Mouse (Mus musculus): ENCODE data around the gene Ctdnep1. TPM values are rescaled to one million over a fixed set of nuclear protein-coding genes. Genes with fewer than 3 reads are reported as not detected.

Gene Ctdnep1
- total RNA-seq (2023; ENCODE audit: inconsistent age), result 103 to 123 TPM (median 108 TPM) in 4 replicates

DNA sequence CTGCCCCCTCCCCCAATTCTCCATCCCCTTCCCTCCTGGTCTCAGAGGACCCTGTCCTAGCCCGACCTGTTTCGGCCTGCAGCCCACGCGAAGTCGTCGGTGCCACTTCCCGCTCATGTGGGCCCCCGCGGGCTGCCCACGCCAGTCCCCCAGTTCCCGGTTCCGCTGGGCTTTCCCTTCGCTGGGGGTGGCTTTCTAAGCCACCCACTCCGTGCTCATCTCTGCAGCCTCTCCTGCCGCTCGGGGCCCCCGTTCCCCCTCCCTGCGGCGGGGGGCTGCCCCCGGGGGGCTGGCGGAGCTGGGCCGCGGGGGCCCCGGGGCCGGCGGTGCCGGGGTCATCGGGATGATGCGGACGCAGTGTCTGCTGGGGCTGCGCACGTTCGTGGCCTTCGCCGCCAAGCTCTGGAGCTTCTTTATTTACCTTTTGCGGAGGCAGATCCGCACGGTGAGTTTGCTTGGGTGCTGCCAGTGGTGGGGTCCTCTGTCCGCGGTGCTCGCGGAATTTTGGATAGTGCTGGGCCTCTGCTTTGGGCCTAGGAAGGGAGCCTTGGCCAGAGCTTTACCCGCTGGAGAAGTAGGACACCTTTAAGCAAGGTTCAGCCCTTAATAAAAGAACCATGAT, at the start of gene Ctdnep1:
Gene Ctdnep1, plus strand, starts transcription at position 16 of the 622 bp plus-strand sequence.

DNA sequence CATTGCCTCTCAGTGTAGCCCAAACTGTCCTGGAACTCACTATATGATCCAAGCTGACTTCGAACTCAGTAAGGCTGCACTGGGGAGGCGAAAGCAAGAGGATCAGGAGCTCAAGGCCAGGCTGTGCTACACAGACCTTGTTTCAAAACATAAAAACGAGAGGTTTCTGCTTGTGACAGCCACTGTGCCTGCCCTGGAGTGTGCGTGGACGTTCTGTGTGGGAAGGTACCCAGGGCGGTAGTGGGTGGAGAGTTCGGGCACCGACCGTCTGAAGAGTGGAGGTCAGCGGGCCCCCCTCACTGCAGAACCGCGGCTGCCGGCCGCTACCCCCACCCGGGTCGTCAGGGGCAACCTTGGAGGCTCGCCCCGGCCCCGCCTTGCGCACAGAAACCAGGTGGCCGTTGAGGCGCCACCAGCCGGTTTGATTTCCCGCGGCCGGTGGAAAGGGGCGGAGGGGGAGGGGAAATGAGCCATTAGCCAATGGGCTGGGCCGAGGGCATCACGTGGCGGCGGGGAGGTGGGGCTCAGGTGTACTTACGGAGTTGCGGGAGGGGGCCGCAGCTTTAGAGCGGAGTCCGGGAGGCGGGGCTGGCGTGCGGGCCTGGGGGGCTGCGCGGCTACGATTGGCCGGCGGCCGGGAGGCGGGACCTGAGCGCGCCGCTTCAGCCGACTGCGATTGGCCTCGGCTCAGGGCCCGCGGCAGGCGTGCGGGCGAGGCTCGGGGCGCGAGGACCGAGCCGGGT, 45.6 kb upstream of the Ctdnep1 start, which contains the start of gene Ybx2:
Gene Ybx2, plus strand, starts transcription at position 660 of the 743 bp plus-strand sequence.

DNA sequence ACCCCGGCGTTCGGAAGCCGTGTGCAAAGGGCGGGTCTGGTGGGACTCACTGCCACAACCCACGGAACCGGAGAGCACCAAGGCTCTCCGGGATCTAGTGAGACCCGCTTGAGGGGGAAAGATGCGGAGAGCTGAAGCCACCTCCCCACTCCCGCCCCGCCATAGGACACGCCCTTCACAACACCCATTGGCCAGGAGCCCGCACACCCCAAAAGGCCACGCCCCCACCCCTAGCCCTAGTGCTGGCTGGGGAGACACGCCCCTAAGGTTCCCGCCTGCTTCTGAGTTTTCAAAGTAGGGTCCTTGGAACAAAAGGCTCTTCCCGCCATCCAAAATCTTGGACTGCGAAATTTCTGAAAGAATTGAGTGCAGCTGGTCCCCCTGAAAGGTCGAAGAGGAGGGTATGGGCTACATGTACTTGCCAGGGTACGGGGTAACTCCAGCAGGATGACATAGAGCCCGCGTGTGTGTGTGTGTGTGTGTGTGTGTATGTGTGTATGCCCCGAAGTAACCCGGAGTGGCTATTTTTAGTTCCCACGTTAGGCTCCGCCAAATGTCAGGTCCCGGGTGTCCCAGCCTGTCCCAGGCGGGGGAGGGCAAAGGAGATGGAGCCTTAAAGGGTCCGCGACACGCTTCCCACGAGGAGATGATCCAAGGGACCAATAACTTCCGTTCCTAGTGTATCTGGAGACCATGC, 32.7 kb upstream of the Ctdnep1 start, which contains the start of gene Slc2a4:
Gene Slc2a4, minus strand, starts transcription at position 123 of the 697 bp plus-strand sequence.

GRCm38 (mm10) chr11:69964650-69965270, 16.2 kb upstream of the Ctdnep1 start, which contains the start of gene Cldn7:
Cldn7 (plus strand) TSS chr11:69964779.

DNA sequence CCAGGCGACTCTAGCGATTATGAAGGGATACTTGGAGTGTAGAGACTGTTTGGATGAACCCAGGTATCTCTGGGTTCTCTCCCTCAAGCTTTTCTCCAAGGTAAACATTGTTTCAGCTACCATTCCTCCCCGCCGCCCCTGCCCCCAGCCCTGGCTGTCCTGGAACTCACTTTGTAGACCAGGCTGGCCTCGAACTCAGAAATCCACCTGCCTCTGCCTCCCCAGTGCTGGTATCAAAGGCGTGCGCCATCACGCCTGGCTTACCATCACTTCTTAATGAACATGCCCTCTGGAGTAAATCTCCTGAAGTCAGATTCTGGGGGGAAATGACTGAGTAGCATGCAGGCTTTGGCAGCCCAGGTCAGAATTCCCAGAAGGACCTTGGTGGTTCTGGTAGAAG, 1.3 kb downstream of the Ctdnep1 start, which contains the start of gene Elp5:
Gene Elp5, minus strand, starts transcription at position 293 of the 400 bp plus-strand sequence.

GRCm38 (mm10) chr11:69990850-69991691, 10.1 kb downstream of the Ctdnep1 start, which contains the start of gene Gabarap:
Gabarap (plus strand) TSS chr11:69991143.

DNA sequence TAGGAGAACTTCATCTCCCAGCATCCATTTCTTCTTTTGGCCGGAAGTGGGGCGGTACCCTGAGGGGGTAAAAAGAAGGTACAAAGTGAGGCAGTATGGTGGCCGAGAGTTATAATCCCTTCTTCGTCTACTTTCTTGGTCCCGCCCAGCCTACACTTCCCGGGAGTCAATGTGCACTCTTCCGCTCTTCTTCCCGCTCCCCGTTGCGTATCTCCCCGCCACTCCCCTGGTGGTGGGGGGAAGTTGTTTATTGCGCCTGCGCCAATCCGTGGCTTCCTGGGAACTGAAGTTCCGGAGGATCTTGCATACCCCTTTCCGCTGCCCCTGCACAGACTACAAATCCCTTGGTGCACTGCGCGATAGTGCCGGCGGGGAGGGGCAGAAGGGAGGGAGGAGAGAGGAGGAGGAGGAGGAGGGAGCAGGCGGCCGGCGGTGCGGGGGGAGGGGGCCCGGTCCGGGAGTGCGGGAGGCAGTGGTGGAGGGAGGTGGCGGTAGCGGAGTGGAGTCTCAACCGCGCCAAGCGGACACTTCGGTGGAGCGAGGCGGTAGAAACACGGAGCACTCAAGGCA, 14.5 kb downstream of the Ctdnep1 start, which contains the start of gene Phf23:
Gene Phf23, plus strand, starts transcription at position 387 of the 570 bp plus-strand sequence.

GRCm38 (mm10) chr11:70000396-70000898, 19.5 kb downstream of the Ctdnep1 start, which contains the start of gene Dvl2:
Dvl2 (plus strand) TSS chr11:70000595.

GRCm38 (mm10) chr11:70014880-70015558, 34.1 kb downstream of the Ctdnep1 start, which contains the start of gene Acadvl:
Acadvl (minus strand) TSS chr11:70015411.

GRCm38 (mm10) chr11:70016669-70017068, 35.7 kb downstream of the Ctdnep1 start, which contains the start of gene Dlg4:
Dlg4 (plus strand) TSS chr11:70016942.

Other genes starting within 250 kb of the Ctdnep1 start
- gene Polr2a, start 222.5 kb upstream of the Ctdnep1 start, total RNA-seq (2023; ENCODE audit: inconsistent age), result 231 to 244 TPM (median 242 TPM) in 4 replicates
- not detected in 4 replicates for gene Slc35g3, start 219.2 kb upstream of the Ctdnep1 start, total RNA-seq (2023; ENCODE audit: inconsistent age)
- gene Zbtb4, start 215.2 kb upstream of the Ctdnep1 start, total RNA-seq (2023; ENCODE audit: inconsistent age), result 52.3 to 57.6 TPM (median 54.5 TPM) in 4 replicates
- gene Chrnb1, start 185.2 kb upstream of the Ctdnep1 start, total RNA-seq (2023; ENCODE audit: inconsistent age), result 8.3 to 11.3 TPM (median 10.1 TPM) in 4 replicates
- 0.16 to 0.27 TPM in 2 of 4 replicates, not detected in the others for gene Fgf11, start 179.3 kb upstream of the Ctdnep1 start, total RNA-seq (2023; ENCODE audit: inconsistent age)
- not detected in 4 replicates for gene Tmem102, start 175.5 kb upstream of the Ctdnep1 start, total RNA-seq (2023; ENCODE audit: inconsistent age)
- not detected in 4 replicates for gene Gm39566, start 165.9 kb upstream of the Ctdnep1 start, total RNA-seq (2023; ENCODE audit: inconsistent age)
- gene Spem2, start 162.7 kb upstream of the Ctdnep1 start, total RNA-seq (2023; ENCODE audit: inconsistent age), result not detected in 4 replicates
- not detected in 4 replicates for gene Spem1, start 159.0 kb upstream of the Ctdnep1 start, total RNA-seq (2023; ENCODE audit: inconsistent age)
- gene Nlgn2, start 143.4 kb upstream of the Ctdnep1 start, total RNA-seq (2023; ENCODE audit: inconsistent age), result 0.24 to 1.3 TPM (median 0.59 TPM) in 4 replicates
- 30.9 to 38.6 TPM (median 37.0 TPM) in 4 replicates for gene Tmem256, start 142.6 kb upstream of the Ctdnep1 start, total RNA-seq (2023; ENCODE audit: inconsistent age)
- gene Plscr3, start 134.8 kb upstream of the Ctdnep1 start, total RNA-seq (2023; ENCODE audit: inconsistent age), result 9.8 to 13.0 TPM (median 11.5 TPM) in 4 replicates
- gene Tnk1, start 122.4 kb upstream of the Ctdnep1 start, total RNA-seq (2023; ENCODE audit: inconsistent age), result not detected in 4 replicates
- gene Tmem95, start 103.1 kb upstream of the Ctdnep1 start, total RNA-seq (2023; ENCODE audit: inconsistent age), result not detected in 4 replicates
- gene Kctd11, start 99.8 kb upstream of the Ctdnep1 start, total RNA-seq (2023; ENCODE audit: inconsistent age), result 1.8 to 2.3 TPM (median 2.0 TPM) in 4 replicates
- 477 to 556 TPM (median 497 TPM) in 4 replicates for gene Acap1, start 85.6 kb upstream of the Ctdnep1 start, total RNA-seq (2023; ENCODE audit: inconsistent age)
- gene 2810408A11Rik, start 80.2 kb upstream of the Ctdnep1 start, total RNA-seq (2023; ENCODE audit: inconsistent age), result 2.1 to 2.7 TPM (median 2.3 TPM) in 4 replicates
- 55.7 to 74.4 TPM (median 62.8 TPM) in 4 replicates for gene Neurl4, start 80.1 kb upstream of the Ctdnep1 start, total RNA-seq (2023; ENCODE audit: inconsistent age)
- 138 to 159 TPM (median 142 TPM) in 4 replicates for gene Gps2, start 67.3 kb upstream of the Ctdnep1 start, total RNA-seq (2023; ENCODE audit: inconsistent age)
- 362 to 387 TPM (median 377 TPM) in 4 replicates for gene Eif5a, start 59.2 kb upstream of the Ctdnep1 start, total RNA-seq (2023; ENCODE audit: inconsistent age)
- not detected in 4 replicates for gene Ybx2, start 45.4 kb upstream of the Ctdnep1 start, total RNA-seq (2023; ENCODE audit: inconsistent age)
- not detected in 4 replicates for gene Slc2a4, start 33.0 kb upstream of the Ctdnep1 start, total RNA-seq (2023; ENCODE audit: inconsistent age)
- gene Cldn7, start 16.4 kb upstream of the Ctdnep1 start, total RNA-seq (2023; ENCODE audit: inconsistent age), result not detected in 4 replicates
- 34.4 to 62.8 TPM (median 46.7 TPM) in 4 replicates for gene Elp5, start 1.4 kb downstream of the Ctdnep1 start, total RNA-seq (2023; ENCODE audit: inconsistent age)
- 311 to 355 TPM (median 331 TPM) in 4 replicates for gene Gabarap, start 10.0 kb downstream of the Ctdnep1 start, total RNA-seq (2023; ENCODE audit: inconsistent age)
- 52.7 to 62.9 TPM (median 56.6 TPM) in 4 replicates for gene Phf23, start 14.6 kb downstream of the Ctdnep1 start, total RNA-seq (2023; ENCODE audit: inconsistent age)
- gene Dvl2, start 19.4 kb downstream of the Ctdnep1 start, total RNA-seq (2023; ENCODE audit: inconsistent age), result 48.4 to 53.5 TPM (median 51.0 TPM) in 4 replicates
- 53.0 to 60.7 TPM (median 59.3 TPM) in 4 replicates for gene Acadvl, start 34.3 kb downstream of the Ctdnep1 start, total RNA-seq (2023; ENCODE audit: inconsistent age)
- gene Dlg4, start 35.8 kb downstream of the Ctdnep1 start, total RNA-seq (2023; ENCODE audit: inconsistent age), result 3.5 to 5.4 TPM (median 4.2 TPM) in 4 replicates
- gene Asgr1, start 72.9 kb downstream of the Ctdnep1 start, total RNA-seq (2023; ENCODE audit: inconsistent age), result not detected in 4 replicates
- gene Asgr2, start 111.5 kb downstream of the Ctdnep1 start, total RNA-seq (2023; ENCODE audit: inconsistent age), result not detected in 4 replicates
- not detected in 4 replicates for gene Mgl2, start 149.2 kb downstream of the Ctdnep1 start, total RNA-seq (2023; ENCODE audit: inconsistent age)
- gene Clec10a, start 175.0 kb downstream of the Ctdnep1 start, total RNA-seq (2023; ENCODE audit: inconsistent age), result 0.57 TPM in 1 of 4 replicates, not detected in the others
- gene Slc16a11, start 231.6 kb downstream of the Ctdnep1 start, total RNA-seq (2023; ENCODE audit: inconsistent age), result not detected in 4 replicates
- gene Slc16a13, start 239.9 kb downstream of the Ctdnep1 start, total RNA-seq (2023; ENCODE audit: inconsistent age), result 1.8 to 2.3 TPM (median 2.1 TPM) in 4 replicates
- 0.45 to 1.1 TPM (median 0.85 TPM) in 4 replicates for gene Bcl6b, start 248.6 kb downstream of the Ctdnep1 start, total RNA-seq (2023; ENCODE audit: inconsistent age)

Data from B cell, adult (primary cell).